ENCODE assay signal across 17 mouse cellular contexts in genomic region chr9:87773951-87774350, GRCm38 (mm10). TPM values are rescaled to one million over a fixed set of nuclear protein-coding genes. Genes with fewer than 3 reads are reported as not detected.
"Had no signal": no experiment of that assay in that cellular context is flagged by ENCODE, and none has a peak within 500 bp of the region (broad histone marks: within the 10 kb centered on the region; RNA-seq: fewer than 3 reads in every experiment).

No protein-coding gene starts in this region.

- ATAC-seq: lung, postnatal 0 days; midbrain, embryonic 13.5 days; midbrain, embryonic 15.5 days had no signal

- H3K4me2 ChIP-seq: lung, embryonic 15.5 days; midbrain, embryonic 11.5 days; midbrain, embryonic 13.5 days; midbrain, embryonic 15.5 days; neural tube, embryonic 12.5 days; stomach, embryonic 15.5 days had no signal

- H3K27me3 ChIP-seq: lung, embryonic 15.5 days; midbrain, embryonic 13.5 days; midbrain, embryonic 15.5 days; neural tube, embryonic 12.5 days; stomach, embryonic 15.5 days had no signal

- H3K27ac ChIP-seq: lung, embryonic 15.5 days; midbrain, embryonic 13.5 days; midbrain, embryonic 15.5 days; neural tube, embryonic 12.5 days; stomach, embryonic 15.5 days; stomach, postnatal 0 days had no signal

- H3K9me3 ChIP-seq: lung, embryonic 15.5 days; midbrain, embryonic 13.5 days; midbrain, embryonic 15.5 days; neural tube, embryonic 12.5 days; stomach, embryonic 15.5 days had no signal

- H3K4me3 ChIP-seq: lung, embryonic 15.5 days; midbrain, embryonic 13.5 days; midbrain, embryonic 15.5 days; neural tube, embryonic 12.5 days; stomach, embryonic 15.5 days had no signal

- DNase-seq: lung, adult 18-20 months; lung, postnatal 14 days; lung, postnatal 36 days; right cerebral cortex, postnatal 14 days; thymus, adult 2 months; thymus, postnatal 25 days; thymus, postnatal 4 days had no signal

- H3K4me1 ChIP-seq: lung, embryonic 15.5 days; midbrain, embryonic 13.5 days; midbrain, embryonic 15.5 days; neural tube, embryonic 12.5 days; stomach, embryonic 15.5 days had no signal

- H3K9ac ChIP-seq: lung, embryonic 15.5 days; midbrain, embryonic 13.5 days; midbrain, embryonic 15.5 days; neural tube, embryonic 12.5 days; stomach, embryonic 15.5 days had no signal

- H3K36me3 ChIP-seq: lung, embryonic 15.5 days; midbrain, embryonic 13.5 days; midbrain, embryonic 15.5 days; neural tube, embryonic 12.5 days; stomach, embryonic 15.5 days had no signal

RNA-seq across cellular contexts. Expression of gene Tbx18, which starts 42.9 kb away (rescaled TPM):
- polyA plus RNA-seq: liver, embryonic 16.5 days; spleen, adult 2 months had no signal
